Mouse (Mus musculus): ENCODE measurements at regions not wholly inside any gene's neighbourhood (a gene's known extent, or its start where the extent isn't known, plus 50 kb on each side); places are given as distances from the start of the nearest gene placed in this dataset.
A peak's percentile ranks its signal among the peaks of the same experiment; 100 is the strongest.

DNA sequence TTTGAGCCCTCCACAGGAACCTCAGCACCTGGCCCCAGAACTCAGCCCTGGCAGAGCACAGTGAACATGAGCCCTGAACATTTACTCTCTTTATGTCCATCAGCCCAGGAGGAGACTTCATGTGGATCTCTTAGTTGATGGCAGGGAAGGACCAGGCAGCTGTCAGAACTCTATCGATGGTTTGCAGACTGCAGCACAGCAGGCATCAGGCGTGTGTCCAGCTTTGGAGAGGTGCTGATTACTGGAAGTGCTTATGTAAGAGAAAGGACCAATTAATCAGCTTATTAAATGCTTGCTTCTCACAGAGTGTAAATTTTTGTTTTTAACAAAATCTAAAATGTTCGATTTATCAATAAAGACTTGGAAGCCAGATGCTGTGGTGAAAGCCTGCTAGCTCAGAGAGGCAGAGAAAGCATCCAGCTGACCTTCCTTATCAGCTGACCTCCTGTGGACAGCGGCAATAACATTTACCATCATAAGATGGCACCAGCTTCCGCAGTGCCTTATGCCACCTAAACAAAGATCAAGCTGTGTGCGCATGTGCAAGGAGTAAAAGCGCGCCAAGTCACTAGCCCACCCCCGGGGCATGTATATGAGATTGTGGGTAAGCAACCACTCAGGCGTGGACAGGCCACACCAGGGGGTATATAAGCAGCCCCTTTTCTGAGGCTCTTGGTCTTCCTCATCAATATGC lies 105.8 kb downstream of the Klhl6 start:
- Histone ChIP-seq H3K9ac (ENCODE audit: low read depth, low read length) (no peak overlapping the region), H3K27me3 (replicated peaks; ENCODE audit: control insufficient read depth, insufficient read depth, low read length) (no peaks in the 10 kb centered on the region), H3K9me3 (ENCODE audit: control insufficient read depth, low read length) (no peaks in the 10 kb centered on the region), H3K27ac (ENCODE audit: low read depth, low read length) (no peak overlapping the region), H3K36me3 (ENCODE audit: control insufficient read depth, insufficient read depth, low read length) (no peaks in the 10 kb centered on the region), H3K4me1 (replicated peaks; ENCODE audit: control insufficient read depth, insufficient read depth, low read length) (no peaks in the 10 kb centered on the region), H3K4me3 (ENCODE audit: low read depth, low read length) (no peak overlapping the region), H3K4me2 (no peak overlapping the region)
- no peak for ATAC-seq (replicated peaks; ENCODE audit: low FRiP score)
- WGBS, result 58% methylated on average over 10 of the region's 10 CpGs
- DNase-seq (ENCODE audit: low spot score), result no peak

DNA sequence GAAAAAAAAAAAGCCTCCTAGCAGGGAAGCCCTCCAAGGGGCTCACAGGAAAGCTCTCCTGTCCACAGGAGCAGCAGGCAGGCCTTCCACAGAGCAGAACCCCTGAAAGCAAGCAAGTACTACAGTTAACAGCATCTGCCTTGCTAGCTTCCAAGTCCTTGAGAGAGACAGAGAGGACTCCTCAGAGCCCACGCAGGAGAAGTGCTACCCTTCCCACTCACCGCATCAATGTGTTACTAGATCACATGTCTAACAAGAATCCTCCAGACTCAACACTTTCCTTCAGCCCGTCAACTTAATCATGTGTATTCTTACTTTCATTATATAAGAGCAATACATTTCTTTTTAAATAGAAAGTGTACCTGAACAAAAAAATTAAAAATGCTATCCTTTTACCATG lies 99.9 kb downstream of the Klhl6 start:
- WGBS, result 85% methylated on average over 3 of the region's 3 CpGs
- H3K4me1 ChIP-seq (replicated peaks; ENCODE audit: control insufficient read depth, insufficient read depth, low read length), result peaks cover 2% of the 10 kb centered on the region; the same call in 1 of the 2 replicates
- no peak overlapping the region for H3K27ac ChIP-seq (ENCODE audit: low read depth, low read length)
- no peaks in the 10 kb centered on the region for H3K27me3 ChIP-seq (replicated peaks; ENCODE audit: control insufficient read depth, insufficient read depth, low read length)
- DNase-seq (ENCODE audit: low spot score), result no peak
- H3K4me2 ChIP-seq, result no peak overlapping the region
- no peaks in the 10 kb centered on the region for H3K36me3 ChIP-seq (ENCODE audit: control insufficient read depth, insufficient read depth, low read length)
- no peaks in the 10 kb centered on the region for H3K9me3 ChIP-seq (ENCODE audit: control insufficient read depth, low read length)
- no peak overlapping the region for H3K9ac ChIP-seq (ENCODE audit: low read depth, low read length)
- H3K4me3 ChIP-seq (ENCODE audit: low read depth, low read length), result no peak overlapping the region
- ATAC-seq (replicated peaks; ENCODE audit: low FRiP score), result no peak

DNA sequence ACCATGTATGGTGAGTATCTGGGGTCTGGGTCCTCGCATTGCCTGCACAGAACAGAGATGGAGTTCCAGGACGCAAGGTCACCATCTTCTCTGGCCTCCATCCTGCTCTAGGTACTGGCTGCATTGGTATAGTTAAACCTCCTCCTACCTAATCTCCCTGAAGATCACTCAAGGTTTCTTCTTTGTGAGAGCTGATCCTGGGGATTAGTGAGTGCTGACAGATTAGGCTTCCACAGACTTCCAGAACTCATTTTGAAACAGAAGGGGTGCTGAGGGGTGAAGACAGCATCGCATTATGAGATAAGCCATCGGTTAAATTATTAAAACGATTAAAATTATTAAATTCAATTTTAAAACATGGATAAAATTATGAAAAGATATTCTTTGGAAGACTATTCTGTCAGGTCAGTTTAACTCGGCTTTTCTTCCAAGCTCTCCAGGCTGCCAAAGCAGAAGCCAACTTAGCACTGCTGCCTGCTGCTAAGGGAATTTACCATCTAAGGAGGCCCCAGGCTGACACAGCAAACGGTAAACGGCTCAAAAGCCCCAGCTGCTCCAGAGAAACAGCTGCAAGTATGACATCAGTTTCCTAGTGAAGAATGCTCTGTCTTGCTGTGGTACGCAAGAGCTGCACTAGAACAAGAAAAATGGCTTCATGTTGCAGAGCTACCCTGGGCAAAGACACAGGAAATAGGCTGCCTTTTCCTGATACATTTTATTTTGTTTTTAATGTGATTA lies 98.9 kb downstream of the Klhl6 start:
- no peaks in the 10 kb centered on the region for H3K9me3 ChIP-seq (ENCODE audit: control insufficient read depth, low read length)
- H3K27ac ChIP-seq (ENCODE audit: low read depth, low read length), result peak overlapping the region; percentile 19; the same call in 1 of the 2 replicates
- ATAC-seq (replicated peaks; ENCODE audit: low FRiP score), result peak; percentile 66
- peak; percentile 39 for DNase-seq (ENCODE audit: low spot score)
- H3K4me2 ChIP-seq, result 0 out of 2 replicates have a peak overlapping the region, but pooled peaks have one; percentile 14
- H3K4me1 ChIP-seq (replicated peaks; ENCODE audit: control insufficient read depth, insufficient read depth, low read length), result peaks cover 2% of the 10 kb centered on the region; the same call in 1 of the 2 replicates
- WGBS, result 43% methylated on average over 9 of the region's 9 CpGs
- no peak overlapping the region for H3K4me3 ChIP-seq (ENCODE audit: low read depth, low read length)
- H3K27me3 ChIP-seq (replicated peaks; ENCODE audit: control insufficient read depth, insufficient read depth, low read length), result no peaks in the 10 kb centered on the region
- no peak overlapping the region for H3K9ac ChIP-seq (ENCODE audit: low read depth, low read length)
- no peaks in the 10 kb centered on the region for H3K36me3 ChIP-seq (ENCODE audit: control insufficient read depth, insufficient read depth, low read length)

DNA sequence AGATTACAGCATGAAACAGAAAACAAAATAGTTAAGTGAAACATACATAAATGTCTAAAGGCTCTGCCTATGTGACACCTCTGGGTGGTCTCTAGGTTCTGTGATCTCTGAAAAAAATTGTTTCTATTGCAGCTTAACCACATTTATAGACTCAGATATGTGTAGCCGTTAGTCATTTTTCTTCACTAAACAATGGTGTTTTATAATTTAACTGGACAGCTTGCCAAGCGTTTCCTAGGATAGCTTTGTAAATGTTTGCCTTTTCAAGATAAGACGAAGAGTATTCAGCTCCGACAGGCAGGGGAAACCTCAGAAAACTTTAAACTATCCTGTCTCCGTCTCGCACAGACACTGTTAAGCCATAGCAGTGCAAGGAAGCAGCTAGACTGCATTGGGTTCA lies 98.3 kb downstream of the Klhl6 start:
- Histone ChIP-seq H3K4me3 (ENCODE audit: low read depth, low read length) (no peak overlapping the region), H3K9me3 (ENCODE audit: control insufficient read depth, low read length) (no peaks in the 10 kb centered on the region), H3K27ac (ENCODE audit: low read depth, low read length) (peak overlapping the region; percentile 19; the same call in 1 of the 2 replicates), H3K4me2 (no peak overlapping the region), H3K9ac (ENCODE audit: low read depth, low read length) (no peak overlapping the region), H3K27me3 (replicated peaks; ENCODE audit: control insufficient read depth, insufficient read depth, low read length) (no peaks in the 10 kb centered on the region), H3K36me3 (ENCODE audit: control insufficient read depth, insufficient read depth, low read length) (no peaks in the 10 kb centered on the region), H3K4me1 (replicated peaks; ENCODE audit: control insufficient read depth, insufficient read depth, low read length) (peaks cover 2% of the 10 kb centered on the region; the same call in 1 of the 2 replicates)
- no peak for DNase-seq (ENCODE audit: low spot score)
- 31% methylated on average over 6 of the region's 6 CpGs for WGBS
- no peak; the same call in 1 of the 2 replicates for ATAC-seq (replicated peaks; ENCODE audit: low FRiP score)

DNA sequence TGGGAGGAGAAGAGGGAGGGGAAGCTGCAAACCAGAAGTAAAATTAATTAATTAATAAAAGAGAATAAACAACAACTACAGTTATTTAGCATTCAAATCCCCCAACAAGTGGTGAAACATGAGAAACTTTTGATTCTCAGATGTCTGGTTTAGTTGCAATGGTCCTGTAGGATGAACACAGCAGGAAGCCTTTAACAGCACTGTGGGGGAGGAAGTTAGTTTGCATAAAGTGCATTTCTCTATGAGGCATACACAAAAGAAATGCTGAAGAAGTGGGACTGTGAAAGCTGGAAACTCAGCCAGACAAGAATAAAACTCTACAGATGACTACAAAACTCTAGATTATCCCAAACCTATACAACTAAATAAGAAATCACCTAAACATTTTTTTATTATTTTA lies 96.2 kb downstream of the Klhl6 start:
- Histone ChIP-seq H3K27me3 (replicated peaks; ENCODE audit: control insufficient read depth, insufficient read depth, low read length) (no peaks in the 10 kb centered on the region), H3K4me1 (replicated peaks; ENCODE audit: control insufficient read depth, insufficient read depth, low read length) (peaks cover 2% of the 10 kb centered on the region; the same call in 1 of the 2 replicates), H3K4me3 (ENCODE audit: low read depth, low read length) (no peak overlapping the region), H3K4me2 (no peak overlapping the region), H3K9me3 (ENCODE audit: control insufficient read depth, low read length) (no peaks in the 10 kb centered on the region), H3K9ac (ENCODE audit: low read depth, low read length) (no peak overlapping the region), H3K27ac (ENCODE audit: low read depth, low read length) (no peak overlapping the region), H3K36me3 (ENCODE audit: control insufficient read depth, insufficient read depth, low read length) (no peaks in the 10 kb centered on the region)
- DNase-seq (ENCODE audit: low spot score) (no peak), ATAC-seq (replicated peaks; ENCODE audit: low FRiP score) (no peak)

DNA sequence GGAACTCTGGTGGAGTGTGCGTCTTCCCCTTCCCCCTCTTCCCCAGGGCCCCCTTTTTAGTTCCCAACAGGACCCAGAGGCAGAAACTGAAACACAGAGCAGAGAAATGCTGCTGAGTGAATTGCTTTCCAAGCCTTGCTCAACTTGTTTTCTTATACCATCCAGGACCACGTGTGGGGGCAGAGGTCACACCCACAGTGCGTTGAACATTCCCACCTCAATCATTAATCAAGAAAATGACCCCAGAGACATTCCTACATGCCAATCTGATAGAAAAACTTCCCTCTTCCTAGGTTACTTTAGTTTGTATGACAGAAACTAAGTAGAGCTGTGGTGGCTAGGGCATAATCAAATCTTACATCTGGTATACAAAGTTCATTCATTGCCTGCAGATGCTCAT lies 93.3 kb downstream of the Klhl6 start:
- H3K9me3 ChIP-seq (ENCODE audit: control insufficient read depth, low read length), result no peaks in the 10 kb centered on the region
- ATAC-seq (replicated peaks; ENCODE audit: low FRiP score), result no peak

DNA sequence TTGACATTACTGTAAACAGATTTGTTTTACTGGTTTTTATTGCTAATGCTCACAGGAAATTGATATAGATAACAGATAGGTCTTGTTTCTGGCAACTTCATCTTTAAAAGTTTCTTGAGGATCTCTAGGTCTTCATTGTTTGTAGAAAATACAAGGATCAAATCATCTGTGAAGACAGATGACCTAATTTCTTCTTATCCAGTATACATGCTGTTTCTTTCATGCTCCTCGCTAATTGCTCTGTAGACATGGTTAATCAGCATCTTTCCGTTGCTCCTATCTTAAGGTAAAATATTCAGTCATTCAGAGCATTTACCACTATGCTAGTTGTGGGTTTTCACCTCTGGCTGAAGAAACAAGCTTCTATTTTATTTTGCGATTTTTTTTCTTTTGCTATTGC lies 91.4 kb downstream of the Klhl6 start:
- ATAC-seq (replicated peaks; ENCODE audit: low FRiP score) (no peak), DNase-seq (ENCODE audit: low spot score) (no peak)
- no peak overlapping the region for H3K27ac ChIP-seq (ENCODE audit: low read depth, low read length)
- no peak overlapping the region for H3K9ac ChIP-seq (ENCODE audit: low read depth, low read length)
- H3K4me2 ChIP-seq, result no peak overlapping the region
- WGBS, result 75% methylated on average over 3 of the region's 3 CpGs
- H3K36me3 ChIP-seq (ENCODE audit: control insufficient read depth, insufficient read depth, low read length), result no peaks in the 10 kb centered on the region
- H3K4me1 ChIP-seq (replicated peaks; ENCODE audit: control insufficient read depth, insufficient read depth, low read length), result no peaks in the 10 kb centered on the region
- no peak overlapping the region for H3K4me3 ChIP-seq (ENCODE audit: low read depth, low read length)
- no peaks in the 10 kb centered on the region for H3K9me3 ChIP-seq (ENCODE audit: control insufficient read depth, low read length)
- no peaks in the 10 kb centered on the region for H3K27me3 ChIP-seq (replicated peaks; ENCODE audit: control insufficient read depth, insufficient read depth, low read length)

More for the DNA sequence above, 93.3 kb downstream of the Klhl6 start:
- H3K4me1 ChIP-seq (replicated peaks; ENCODE audit: control insufficient read depth, insufficient read depth, low read length), result no peaks in the 10 kb centered on the region
- H3K36me3 ChIP-seq (ENCODE audit: control insufficient read depth, insufficient read depth, low read length), result no peaks in the 10 kb centered on the region
- 56% methylated on average over 3 of the region's 3 CpGs for WGBS
- no peak for DNase-seq (ENCODE audit: low spot score)
- H3K27ac ChIP-seq (ENCODE audit: low read depth, low read length), result no peak overlapping the region
- no peaks in the 10 kb centered on the region for H3K27me3 ChIP-seq (replicated peaks; ENCODE audit: control insufficient read depth, insufficient read depth, low read length)
- no peak overlapping the region for H3K9ac ChIP-seq (ENCODE audit: low read depth, low read length)
- H3K4me2 ChIP-seq, result no peak overlapping the region
- H3K4me3 ChIP-seq (ENCODE audit: low read depth, low read length), result no peak overlapping the region

DNA sequence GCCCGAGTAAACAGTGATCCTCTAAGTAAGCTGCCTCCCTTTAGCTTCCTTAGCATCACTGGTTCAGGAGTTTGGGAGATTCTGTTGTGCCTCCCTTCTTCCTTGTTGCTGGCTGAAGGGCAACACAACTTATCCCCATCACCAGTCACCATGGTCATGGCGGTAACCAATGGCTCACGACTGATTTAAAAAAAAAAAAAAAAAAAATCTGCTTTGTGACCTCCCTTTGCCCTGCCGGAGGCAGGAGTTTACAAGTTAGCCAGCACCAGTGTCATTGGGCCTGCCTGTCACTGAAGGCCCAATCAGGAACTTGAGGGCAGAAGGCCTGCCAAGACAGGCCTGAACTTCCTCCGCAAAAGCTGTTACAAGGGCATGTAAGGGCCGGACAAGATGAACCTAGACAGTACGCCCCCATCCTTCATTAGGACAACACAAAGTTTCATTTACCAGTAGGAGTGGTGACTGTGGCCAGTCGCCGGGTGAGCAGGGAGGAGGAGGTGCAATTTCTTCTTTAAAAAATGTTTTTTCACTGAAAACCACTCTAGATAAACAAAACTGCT lies 88.3 kb downstream of the Klhl6 start:
- H3K4me3 ChIP-seq (ENCODE audit: low read depth, low read length), result no peak overlapping the region
- no peaks in the 10 kb centered on the region for H3K9me3 ChIP-seq (ENCODE audit: control insufficient read depth, low read length)
- H3K36me3 ChIP-seq (ENCODE audit: control insufficient read depth, insufficient read depth, low read length), result no peaks in the 10 kb centered on the region
- H3K9ac ChIP-seq (ENCODE audit: low read depth, low read length), result no peak overlapping the region
- H3K4me2 ChIP-seq, result no peak overlapping the region
- H3K27me3 ChIP-seq (replicated peaks; ENCODE audit: control insufficient read depth, insufficient read depth, low read length), result no peaks in the 10 kb centered on the region
- WGBS, result 81% methylated on average over 9 of the region's 9 CpGs
- DNase-seq (ENCODE audit: low spot score) (no peak), ATAC-seq (replicated peaks; ENCODE audit: low FRiP score) (no peak)
- H3K27ac ChIP-seq (ENCODE audit: low read depth, low read length), result no peak overlapping the region
- H3K4me1 ChIP-seq (replicated peaks; ENCODE audit: control insufficient read depth, insufficient read depth, low read length), result no peaks in the 10 kb centered on the region

Data from liver, embryonic 11.5 days (tissue).